Mouse (Mus musculus) heart, postnatal 0 days (tissue): ENCODE data around the gene Wnk4.

ENCODE experiments used
- CTCF ChIP-seq: IDR thresholded peaks from 2 replicates; pipeline ENCODE4 v1.5.1; 2016; ENCODE audit warnings: antibody characterized with exemption, control low read depth, low read depth
- EP300 ChIP-seq: IDR thresholded peaks from 2 replicates; pipeline ENCODE4 v1.6.1; 2016; ENCODE audit warnings: antibody characterized with exemption, low read depth

GRCm38 (mm10) chr11:101229361-101229900 is 30.9 kb upstream of the Wnk4 start:
- TF ChIP-seq CTCF: no peak
- TF ChIP-seq EP300: no peak
